Mouse (Mus musculus) liver, postnatal 0 days (tissue): ENCODE measurements at regions not wholly inside any gene's neighbourhood (a gene's known extent, or its start where the extent isn't known, plus 50 kb on each side); places are given as distances from the start of the nearest gene placed in this dataset.

Source experiments
- CTCF ChIP-seq: sonication (generic); IDR thresholded peaks from 2 replicates; pipeline ENCODE4 v1.5.1; 2016; ENCODE audit warnings: antibody characterized with exemption, low read depth
- EP300 ChIP-seq: IDR thresholded peaks from 2 replicates; pipeline ENCODE4 v1.6.1; 2016; ENCODE audit warnings: antibody characterized with exemption, low read depth, mild to moderate bottlenecking

DNA sequence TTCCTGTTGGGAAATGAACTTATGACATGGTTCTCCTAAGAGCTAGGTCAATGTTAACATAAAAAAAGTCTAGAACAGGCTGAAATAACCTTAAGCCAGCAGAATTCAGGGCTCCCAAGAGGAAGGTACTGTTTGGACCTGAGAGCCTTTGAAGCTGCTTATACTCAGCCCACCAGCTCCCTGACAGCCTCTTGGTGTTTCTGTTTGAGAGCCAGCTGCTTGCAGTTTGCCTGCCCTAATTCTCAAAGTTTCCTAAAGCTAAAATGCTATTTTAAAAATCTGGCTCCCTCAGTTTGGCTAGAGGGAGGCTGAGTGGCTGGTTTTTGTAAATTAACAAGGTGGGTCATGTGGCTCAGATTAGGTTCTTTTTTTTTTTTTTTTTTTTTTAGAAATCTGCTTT lies 72.5 kb upstream of the Bmp4 start:
- TF ChIP-seq EP300 (no peak), CTCF (no peak)
